In genomic region chr4:33799831-33800230, GRCm38 (mm10) we compare ENCODE assay signal across 21 mouse cellular contexts.
DNase-seq lines count a peak whose midpoint lies in the region; ATAC-seq and TF ChIP-seq lines count a peak whose summit lies in the region.
"Had no signal": no experiment of that assay in that cellular context is flagged by ENCODE, and none has a peak within 500 bp of the region (broad histone marks: within the 10 kb centered on the region; RNA-seq: fewer than 3 reads in every experiment).

No protein-coding gene starts in this region.

- no peak overlapping the region for H3K4me2 ChIP-seq in kidney, postnatal 0 days (ENCODE audit: low read length)
- H3K4me2 ChIP-seq in kidney, embryonic 15.5 days = no peak overlapping the region
- H3K4me2 ChIP-seq in neural tube, embryonic 15.5 days = no peak overlapping the region
- H3K4me2 ChIP-seq in liver, embryonic 11.5 days = no peak overlapping the region
- H3K4me2 ChIP-seq: forebrain, embryonic 12.5 days; heart, embryonic 13.5 days; intestine, embryonic 15.5 days had no signal

- H3K9me3 ChIP-seq in kidney, postnatal 0 days (replicated peaks; ENCODE audit: low read length) = no peaks in the 10 kb centered on the region
- H3K9me3 ChIP-seq in kidney, embryonic 15.5 days (replicated peaks) = no peaks in the 10 kb centered on the region
- 0 out of 2 replicates have a peak, but pooled peaks cover 4% of the 10 kb centered on the region for H3K9me3 ChIP-seq in neural tube, embryonic 15.5 days (replicated peaks)
- no peaks in the 10 kb centered on the region for H3K9me3 ChIP-seq in liver, embryonic 11.5 days (ENCODE audit: control insufficient read depth, low read length)
- H3K9me3 ChIP-seq: forebrain, embryonic 12.5 days; intestine, embryonic 15.5 days had no signal

- no peak overlapping the region for H3K27ac ChIP-seq in kidney, postnatal 0 days
- no peak overlapping the region for H3K27ac ChIP-seq in kidney, embryonic 15.5 days
- 0 out of 2 replicates have a peak overlapping the region, but pooled peaks have one; percentile 28 for H3K27ac ChIP-seq in neural tube, embryonic 15.5 days (replicated peaks)
- H3K27ac ChIP-seq in liver, embryonic 11.5 days (ENCODE audit: low read depth, low read length) = no peak overlapping the region
- H3K27ac ChIP-seq: heart, embryonic 13.5 days; intestine, embryonic 15.5 days; layer of hippocampus, adult 2 months; liver, embryonic 14.5 days had no signal

- H3K36me3 ChIP-seq in kidney, postnatal 0 days (ENCODE audit: insufficient read depth, low read length) = no peaks in the 10 kb centered on the region
- H3K36me3 ChIP-seq in kidney, embryonic 15.5 days = no peaks in the 10 kb centered on the region
- H3K36me3 ChIP-seq in neural tube, embryonic 15.5 days = no peaks in the 10 kb centered on the region
- H3K36me3 ChIP-seq in liver, embryonic 11.5 days (ENCODE audit: control insufficient read depth, insufficient read depth, low read length) = no peaks in the 10 kb centered on the region
- H3K36me3 ChIP-seq: forebrain, embryonic 12.5 days; heart, embryonic 13.5 days; intestine, embryonic 15.5 days had no signal

- no peak overlapping the region for H3K9ac ChIP-seq in kidney, postnatal 0 days (ENCODE audit: low read depth, low read length)
- no peak overlapping the region for H3K9ac ChIP-seq in kidney, embryonic 15.5 days
- no peak overlapping the region for H3K9ac ChIP-seq in neural tube, embryonic 15.5 days (replicated peaks)
- no peak overlapping the region for H3K9ac ChIP-seq in liver, embryonic 11.5 days (ENCODE audit: low read depth, low read length)
- H3K9ac ChIP-seq: forebrain, embryonic 12.5 days; heart, embryonic 13.5 days; intestine, embryonic 15.5 days; liver, embryonic 14.5 days had no signal

- DNase-seq in cerebellum, adult 18-20 months = peak; percentile 27 to 40
- DNase-seq in kidney, postnatal 0 days (ENCODE audit: low spot score) = peak; percentile 35
- DNase-seq in neural tube, embryonic 10.5 days (ENCODE audit: extremely low spot score, low spot score) = no peak
- no peak for DNase-seq in liver, embryonic 11.5 days (ENCODE audit: low spot score)
- DNase-seq: adrenal gland, postnatal 36 days; embryo, embryonic 11 days; heart, postnatal 36 days; left cerebral cortex, postnatal 4 days; retina, postnatal 1 day; right cerebral cortex, postnatal 4 days; thymus, postnatal 25 days had no signal

- 54% methylated on average over 1 of the region's 1 CpGs for WGBS in kidney, postnatal 0 days
- 48% methylated on average over 1 of the region's 1 CpGs for WGBS in kidney, embryonic 15.5 days
- WGBS in neural tube, embryonic 15.5 days = 50% methylated on average over 1 of the region's 1 CpGs
- 55% methylated on average over 1 of the region's 1 CpGs for WGBS in liver, embryonic 11.5 days

- H3K4me1 ChIP-seq in kidney, postnatal 0 days (replicated peaks; ENCODE audit: insufficient read depth, low read length) = no peaks in the 10 kb centered on the region
- H3K4me1 ChIP-seq in kidney, embryonic 15.5 days = no peaks in the 10 kb centered on the region
- H3K4me1 ChIP-seq in neural tube, embryonic 15.5 days = peaks cover 7% of the 10 kb centered on the region; the same call in 1 of the 2 replicates
- H3K4me1 ChIP-seq in liver, embryonic 11.5 days (replicated peaks; ENCODE audit: control insufficient read depth, insufficient read depth, low read length) = no peaks in the 10 kb centered on the region
- H3K4me1 ChIP-seq: forebrain, embryonic 12.5 days; heart, embryonic 13.5 days; intestine, embryonic 15.5 days had no signal

- H3K4me3 ChIP-seq in kidney, postnatal 0 days (replicated peaks; ENCODE audit: low read depth, low read length) = no peak overlapping the region
- no peak overlapping the region for H3K4me3 ChIP-seq in kidney, embryonic 15.5 days (replicated peaks)
- H3K4me3 ChIP-seq in neural tube, embryonic 15.5 days (replicated peaks) = no peak overlapping the region
- no peak overlapping the region for H3K4me3 ChIP-seq in liver, embryonic 11.5 days (ENCODE audit: low read depth, low read length)
- H3K4me3 ChIP-seq: forebrain, embryonic 12.5 days; heart, embryonic 13.5 days; intestine, embryonic 15.5 days; layer of hippocampus, adult 2 months; myocyte had no signal

- no peak for ATAC-seq in cerebellum, adult (ENCODE audit: insufficient number of reproducible peaks, low FRiP score, low TSS enrichment)
- ATAC-seq in kidney, postnatal 0 days (replicated peaks; ENCODE audit: low FRiP score, low read depth) = no peak
- ATAC-seq in kidney, embryonic 15.5 days (replicated peaks; ENCODE audit: low FRiP score) = no peak
- 0 out of 2 replicates have a peak, but pooled peaks have one; percentile 55 for ATAC-seq in neural tube, embryonic 15.5 days (ENCODE audit: low FRiP score)
- ATAC-seq in liver, embryonic 11.5 days (replicated peaks; ENCODE audit: low FRiP score) = no peak
- ATAC-seq: intestine, embryonic 15.5 days; lung, postnatal 0 days had no signal

- TF ChIP-seq CTCF in kidney, postnatal 0 days (IDR thresholded peaks at IDR 0.05; ENCODE audit: low read depth) = no peak

- no peaks in the 10 kb centered on the region for H3K27me3 ChIP-seq in kidney, postnatal 0 days (ENCODE audit: insufficient read depth, low read length)
- H3K27me3 ChIP-seq in kidney, embryonic 15.5 days = no peaks in the 10 kb centered on the region
- H3K27me3 ChIP-seq in neural tube, embryonic 15.5 days (replicated peaks) = no peaks in the 10 kb centered on the region
- H3K27me3 ChIP-seq in liver, embryonic 11.5 days (replicated peaks; ENCODE audit: control insufficient read depth, insufficient read depth, low read length) = no peaks in the 10 kb centered on the region
- H3K27me3 ChIP-seq: forebrain, embryonic 12.5 days; heart, embryonic 13.5 days; intestine, embryonic 15.5 days had no signal

Comparison
In these comparisons a context has a peak if more than half of its experiments do, and no peak if none do; other contexts are left out.
1. DNase-seq: peak in cerebellum, adult 18-20 months (2 of 2) and kidney, postnatal 0 days (single experiment); none in neural tube, embryonic 10.5 days (single experiment) and liver, embryonic 11.5 days (single experiment).